Mouse (Mus musculus) gastrocnemius, postnatal 14 days (tissue): ENCODE data around the gene Prkg1. TPM values are rescaled to one million over a fixed set of nuclear protein-coding genes. Genes with fewer than 3 reads are reported as not detected.
"Not testable (repeated sequence)": the region's sequence is repeated elsewhere in the genome, so short reads cannot be mapped to it uniquely, and the experiment has no call there.

Experiments
- DNase-seq: peaks from one replicate; pipeline ENCODE4 v3.0.0; 2021; ENCODE audit warnings: mixed read lengths
- intact Hi-C: fragments of 180-260 bp; cut with DNase I; formaldehyde crosslinking; loops from one replicate; pipeline ENCODE4 v1.15.1; 2025; ENCODE audit warnings: low total_unique reads
- total RNA-seq, 2 experiments: library from RNA; stranded (reverse); gene quantifications; 2 replicates each; pipeline ENCODE4 v1.2.3; 2021

Prkg1 gene
- total RNA-seq, 2 experiments from 2014 or later: 24.4 to 24.8 TPM

GRCm38 (mm10) chr19:30623620-30624019 is 1141.2 kb downstream of the Prkg1 start:
- intact Hi-C loops: no loop called here
- DNase-seq: peak; percentile 9

- DNase-seq: no peak
- intact Hi-C loops: no loop called here
Measured at GRCm38 (mm10) chr19:30613150-30613865, 1151.5 kb downstream of the Prkg1 start.

- DNase-seq: no peak
- intact Hi-C loops: no loop called here
Measured at GRCm38 (mm10) chr19:30586366-30586765, 1178.5 kb downstream of the Prkg1 start.

- intact Hi-C loops: no loop called here
- DNase-seq: no peak
Measured at GRCm38 (mm10) chr19:30564516-30564915, 1200.3 kb downstream of the Prkg1 start.

GRCm38 (mm10) chr19:30563876-30564275 is 1201.0 kb downstream of the Prkg1 start:
- intact Hi-C loops: no loop called here
- DNase-seq: no peak

GRCm38 (mm10) chr19:30558024-30558423 is 1206.8 kb downstream of the Prkg1 start:
- no peak for DNase-seq

GRCm38 (mm10) chr19:30554467-30554881 is 1210.4 kb downstream of the Prkg1 start:
- intact Hi-C loops: loop anchor here (5.0 kb wide), 2 partner anchors 127 to 307 kb away; no protein-coding TSS in a partner anchor
- peak; percentile 44 for DNase-seq

More at GRCm38 (mm10) chr19:30558024-30558423, 1206.8 kb downstream of the Prkg1 start:
- intact Hi-C loops: no loop called here

- intact Hi-C loops: loop anchor here (5.0 kb wide), 2 partner anchors 126 to 306 kb away; no protein-coding TSS in a partner anchor
- DNase-seq: no peak
Measured at GRCm38 (mm10) chr19:30553740-30554139, 1211.1 kb downstream of the Prkg1 start.

GRCm38 (mm10) chr19:30552260-30552659 is 1212.6 kb downstream of the Prkg1 start:
- intact Hi-C loops: loop anchor here (5.0 kb wide), 2 partner anchors 125 to 305 kb away; no protein-coding TSS in a partner anchor

GRCm38 (mm10) chr19:30549854-30550647 is 1214.8 kb downstream of the Prkg1 start:
- DNase-seq: no peak
- intact Hi-C loops: loop anchor here (5.0 kb wide), 2 partner anchors 123 to 303 kb away; no protein-coding TSS in a partner anchor

More at GRCm38 (mm10) chr19:30552260-30552659, 1212.6 kb downstream of the Prkg1 start:
- no peak for DNase-seq

- no peak for DNase-seq
- intact Hi-C loops: no loop called here
Measured at GRCm38 (mm10) chr19:30549044-30549853, 1215.6 kb downstream of the Prkg1 start, which contains the start of gene Dkk1. Gene Dkk1, minus strand, starts transcription at chr19:30549665.

- DNase-seq: no peak
- intact Hi-C loops: no loop called here
Measured at GRCm38 (mm10) chr19:30548411-30549043, 1216.3 kb downstream of the Prkg1 start.

- intact Hi-C loops, DNase-seq: not testable (repeated sequence)
Measured at GRCm38 (mm10) chr19:30539365-30539941, 1225.4 kb downstream of the Prkg1 start.

GRCm38 (mm10) chr19:30516771-30517170 is 1248.1 kb downstream of the Prkg1 start:
- DNase-seq: no peak
- intact Hi-C loops: no loop called here

Other genes starting within 250 kb of the Prkg1 start
- not detected for gene A1cf, start 103.7 kb upstream of the Prkg1 start, total RNA-seq